Mouse (Mus musculus) effector memory CD4-positive, alpha-beta T cell, adult 7 months (primary cell): Measurements from ENCODE around the gene Gm20865. TPM values are rescaled to one million over a fixed set of nuclear protein-coding genes. Genes with fewer than 3 reads are reported as not detected.

ENCODE experiments used
- polyA plus RNA-seq: library from polyadenylated mRNA; unstranded; fragments of 100-300 nt; shearing (Covaris generic); gene quantifications from one replicate; pipeline ENCODE4 v1.2.1, GENCODE M21; 2017

The Gm20865 gene
- polyA plus RNA-seq = not detected

GRCm38 (mm10) chrY:21241275-21241674, at the start of gene Gm20865:
TSS of gene Gm20865 (plus strand) at chrY:21241575.

Other genes with a start within 250 kb of the Gm20865 start
- gene Gm29866, start 247.9 kb upstream of the Gm20865 start, polyA plus RNA-seq = not detected
- not detected for gene Gm20909, start 77.0 kb upstream of the Gm20865 start, polyA plus RNA-seq